Mouse (Mus musculus) lung, adult 2 months (tissue): ENCODE measurements around the gene Tmtc1.

ENCODE experiments used
- CTCF ChIP-seq: fragments of 200-500 bp; IDR thresholded peaks from 2 replicates; pipeline ENCODE4 v1.5.1; 2011; ENCODE audit warnings: mild to moderate bottlenecking, low read length, control low read depth; ENCODE audit not compliant: insufficient read depth
- POLR2A ChIP-seq: fragments of 200-500 bp; IDR thresholded peaks from 2 replicates; pipeline ENCODE4 v1.6.1; 2011; ENCODE audit warnings: low read depth, mild to moderate bottlenecking, control low read depth, low read length, borderline replicate concordance; ENCODE audit errors: extremely low read depth

- TF ChIP-seq POLR2A (no peak), CTCF (no peak)
Measured at GRCm38 (mm10) chr6:148439101-148439500, 5.1 kb downstream of the Tmtc1 start.
